Mouse (Mus musculus): Measurements from ENCODE around the gene Scube3. TPM values are rescaled to one million over a fixed set of nuclear protein-coding genes. Genes with fewer than 3 reads are reported as not detected.

Scube3 gene
- polyA plus RNA-seq, 1 experiment from 2014 or later = 0.25 TPM

DNA sequence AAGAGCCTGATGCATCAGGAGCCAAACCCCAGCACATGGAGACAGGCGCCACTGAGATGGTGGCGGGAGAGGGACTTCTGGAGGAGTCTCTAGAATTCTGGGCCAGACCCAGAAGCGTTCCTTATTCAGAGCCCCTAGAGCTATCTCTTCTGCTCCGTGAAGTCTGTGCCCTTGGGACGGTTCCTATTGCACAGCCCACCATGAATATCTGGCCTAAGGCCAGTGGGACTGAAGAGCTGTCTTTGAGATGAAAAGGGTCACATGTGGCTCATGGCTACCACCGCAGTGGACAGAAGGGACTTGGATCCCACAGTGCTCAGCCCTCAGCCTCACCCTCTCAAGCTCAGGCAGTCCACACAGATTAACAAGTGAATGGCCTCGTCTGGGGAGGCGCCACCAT lies 7.8 kb downstream of the Scube3 start:
- Histone ChIP-seq H3K27ac (replicated peaks) (no peak overlapping the region), H3K4me2 (no peak overlapping the region), H3K4me3 (replicated peaks) (no peak overlapping the region), H3K9ac (no peak overlapping the region), H3K36me3 (replicated peaks) (no peaks in the 10 kb centered on the region), H3K9me3 (replicated peaks) (no peaks in the 10 kb centered on the region), H3K4me1 (replicated peaks) (peaks cover 4% of the 10 kb centered on the region; the same call in 1 of the 2 replicates), H3K27me3 (peaks cover 26% of the 10 kb centered on the region)
- no peak for ATAC-seq (ENCODE audit: insufficient read depth)
- 62% methylated on average over 8 of the region's 8 CpGs for WGBS (ENCODE audit: insufficient replicate concordance)

DNA sequence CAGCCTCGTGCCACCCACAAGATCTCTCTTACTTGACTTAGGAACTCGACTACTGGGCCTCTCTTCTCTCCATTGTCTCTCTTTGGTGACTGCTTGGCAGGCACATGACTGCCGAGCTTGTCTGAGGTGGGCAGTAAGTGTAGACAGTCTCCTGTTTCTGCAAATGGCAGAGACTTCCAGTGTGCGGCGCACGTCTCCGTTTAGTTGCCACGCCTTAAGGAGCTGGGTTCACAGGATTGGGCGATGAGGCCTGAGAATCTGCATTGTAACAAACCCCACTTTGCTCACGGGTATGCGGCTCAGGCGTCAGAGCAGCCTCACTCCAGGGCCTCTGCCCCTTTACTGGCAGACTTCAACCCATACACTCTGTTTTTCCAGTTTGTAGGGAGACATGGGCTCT lies 8.5 kb downstream of the Scube3 start:
- H3K4me3 ChIP-seq (replicated peaks) = no peak overlapping the region
- H3K4me2 ChIP-seq = no peak overlapping the region
- H3K27ac ChIP-seq (replicated peaks) = no peak overlapping the region
- peaks cover 23% of the 10 kb centered on the region for H3K27me3 ChIP-seq
- H3K36me3 ChIP-seq (replicated peaks) = no peaks in the 10 kb centered on the region
- 0 out of 2 replicates have a peak, but pooled peaks cover 4% of the 10 kb centered on the region for H3K4me1 ChIP-seq (replicated peaks)
- no peak overlapping the region for H3K9ac ChIP-seq
- no peaks in the 10 kb centered on the region for H3K9me3 ChIP-seq (replicated peaks)
- no peak for ATAC-seq (ENCODE audit: insufficient read depth)
- 57% methylated on average over 12 of the region's 12 CpGs for WGBS (ENCODE audit: insufficient replicate concordance)

DNA sequence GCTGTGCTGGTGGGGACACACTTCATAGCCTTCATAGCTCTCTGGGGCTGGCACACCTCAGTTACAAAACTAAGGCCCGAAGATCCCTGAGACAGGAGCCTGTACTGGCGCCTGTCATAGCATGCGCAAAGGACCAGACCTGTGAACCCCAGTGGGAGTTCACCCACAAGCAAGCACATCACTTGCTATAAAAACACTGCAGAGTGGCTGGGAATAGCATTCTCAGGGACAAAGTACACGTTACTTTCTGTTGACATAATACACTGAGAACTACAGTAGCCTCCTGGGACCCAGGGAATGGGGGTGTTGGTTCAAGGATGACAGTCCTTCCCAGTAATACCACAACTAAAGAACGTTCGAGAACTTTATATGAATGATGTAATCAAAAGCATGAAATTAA lies 11.2 kb downstream of the Scube3 start:
- WGBS (ENCODE audit: insufficient replicate concordance) = 57% methylated on average over 6 of the region's 6 CpGs
- Histone ChIP-seq H3K27ac (replicated peaks) (no peak overlapping the region), H3K4me2 (peak overlapping the region; percentile 3; the same call in 1 of the 2 replicates), H3K4me3 (replicated peaks) (no peak overlapping the region), H3K4me1 (replicated peaks) (0 out of 2 replicates have a peak, but pooled peaks cover 4% of the 10 kb centered on the region), H3K27me3 (peaks cover 5% of the 10 kb centered on the region; the same call in 1 of the 2 replicates), H3K36me3 (replicated peaks) (no peaks in the 10 kb centered on the region), H3K9me3 (replicated peaks) (no peaks in the 10 kb centered on the region), H3K9ac (no peak overlapping the region)
- ATAC-seq (ENCODE audit: insufficient read depth) = 0 out of 2 replicates have a peak, but pooled peaks have one; percentile 34

DNA sequence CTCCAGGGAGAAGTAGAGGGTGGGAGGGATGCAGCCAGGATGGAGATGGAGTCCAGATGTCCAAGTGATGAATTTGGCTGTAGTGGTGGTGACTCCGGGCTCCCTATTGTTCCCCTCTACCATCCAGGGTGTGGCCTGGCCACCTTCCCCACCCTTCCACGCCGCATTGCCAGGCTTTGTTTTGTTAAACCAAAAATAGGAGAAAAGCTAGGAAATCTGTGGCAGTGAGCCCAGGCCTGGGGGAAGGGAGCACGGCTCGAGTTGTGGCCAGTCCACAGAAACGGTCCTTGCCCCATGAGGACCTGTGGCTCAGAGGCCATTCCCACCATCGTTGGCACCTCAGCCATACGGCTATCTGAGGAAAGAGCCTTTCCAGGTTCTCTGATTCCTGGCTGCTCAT lies 13.0 kb downstream of the Scube3 start:
- Histone ChIP-seq H3K4me3 (replicated peaks) (no peak overlapping the region), H3K36me3 (replicated peaks) (no peaks in the 10 kb centered on the region), H3K9ac (no peak overlapping the region), H3K27ac (replicated peaks) (no peak overlapping the region), H3K9me3 (replicated peaks) (no peaks in the 10 kb centered on the region), H3K4me2 (no peak overlapping the region), H3K4me1 (replicated peaks) (0 out of 2 replicates have a peak, but pooled peaks cover 4% of the 10 kb centered on the region), H3K27me3 (peaks cover 18% of the 10 kb centered on the region)
- no peak for ATAC-seq (ENCODE audit: insufficient read depth)
- WGBS (ENCODE audit: insufficient replicate concordance) = 72% methylated on average over 8 of the region's 8 CpGs

DNA sequence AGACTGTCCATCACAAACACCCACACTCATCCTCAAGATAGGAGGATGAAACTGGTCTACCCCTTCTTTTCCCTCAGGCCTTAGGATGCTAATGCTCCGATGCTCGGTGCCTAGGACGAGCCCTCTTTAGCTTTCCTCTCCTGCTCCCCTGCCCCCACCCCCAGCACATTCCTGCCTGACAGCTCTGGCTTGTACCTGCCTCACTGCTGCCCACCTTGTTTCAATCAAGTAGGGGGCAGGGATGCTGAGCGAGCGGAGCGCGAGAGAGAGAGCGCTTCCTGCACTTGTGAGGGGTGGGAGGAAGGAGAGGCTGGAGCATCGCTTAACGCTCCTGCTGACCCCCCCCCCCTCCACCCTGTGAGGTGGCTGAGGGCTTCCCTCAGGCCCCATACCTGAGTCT lies 18.4 kb downstream of the Scube3 start:
- Histone ChIP-seq H3K9ac (no peak overlapping the region), H3K4me1 (replicated peaks) (no peaks in the 10 kb centered on the region), H3K36me3 (replicated peaks) (no peaks in the 10 kb centered on the region), H3K27me3 (peaks cover 41% of the 10 kb centered on the region), H3K9me3 (replicated peaks) (no peaks in the 10 kb centered on the region), H3K4me3 (replicated peaks) (no peak overlapping the region), H3K4me2 (no peak overlapping the region), H3K27ac (replicated peaks) (no peak overlapping the region)
- WGBS (ENCODE audit: insufficient replicate concordance) = 35% methylated on average over 10 of the region's 10 CpGs
- ATAC-seq (ENCODE audit: insufficient read depth) = no peak

DNA sequence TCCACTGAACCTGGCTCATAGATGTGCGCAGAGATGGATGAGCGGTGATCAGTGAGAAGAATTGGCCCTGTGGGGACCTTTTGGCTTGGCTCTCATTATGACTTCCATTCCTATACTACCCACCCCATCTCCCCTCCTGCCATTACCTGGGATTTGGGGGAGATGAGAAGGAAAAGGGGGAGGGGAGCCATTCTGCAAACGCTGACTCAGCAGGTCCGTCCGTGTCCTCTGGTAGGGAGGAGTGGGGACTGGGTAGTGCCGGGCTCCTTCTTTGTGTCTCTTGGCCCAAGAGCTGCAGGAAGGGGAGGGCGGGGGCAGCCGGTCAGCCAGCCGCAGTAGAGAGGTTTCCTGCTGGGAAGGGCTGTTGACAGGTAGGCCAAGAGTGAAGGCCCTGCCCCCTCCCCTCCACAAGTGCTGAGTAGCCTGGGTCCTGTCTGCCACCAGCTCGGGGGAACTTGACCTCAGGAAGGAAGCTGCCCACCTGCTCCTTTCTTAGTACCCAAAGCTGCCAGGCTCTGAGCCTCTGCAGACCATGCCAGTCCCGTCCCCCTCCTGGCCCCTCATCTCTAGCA lies 19.5 kb downstream of the Scube3 start:
- ATAC-seq (ENCODE audit: insufficient read depth) = no peak
- Histone ChIP-seq H3K27me3 (peaks cover 42% of the 10 kb centered on the region), H3K9ac (no peak overlapping the region), H3K36me3 (replicated peaks) (no peaks in the 10 kb centered on the region), H3K4me3 (replicated peaks) (no peak overlapping the region), H3K4me2 (no peak overlapping the region), H3K4me1 (replicated peaks) (no peaks in the 10 kb centered on the region), H3K27ac (replicated peaks) (no peak overlapping the region), H3K9me3 (replicated peaks) (no peaks in the 10 kb centered on the region)
- WGBS (ENCODE audit: insufficient replicate concordance) = 18% methylated on average over 11 of the region's 11 CpGs

DNA sequence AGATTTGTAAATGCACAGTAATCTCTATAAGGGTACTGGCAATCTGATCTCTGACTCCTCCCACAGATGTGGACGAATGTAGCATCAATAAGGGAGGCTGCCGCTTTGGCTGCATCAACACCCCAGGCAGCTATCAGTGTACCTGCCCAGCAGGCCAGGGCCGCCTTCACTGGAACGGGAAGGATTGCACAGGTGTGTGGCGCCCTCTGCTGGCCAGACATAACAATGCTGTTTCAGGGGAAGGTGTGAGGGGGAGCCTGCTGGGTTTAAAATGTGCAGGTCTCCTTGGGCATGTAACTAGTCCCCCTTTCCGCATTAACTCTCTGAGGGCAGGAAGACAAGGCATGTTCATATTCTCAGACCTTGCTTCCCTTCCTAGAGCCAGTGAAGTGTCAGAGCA lies 21.7 kb downstream of the Scube3 start:
- Histone ChIP-seq H3K36me3 (replicated peaks) (no peaks in the 10 kb centered on the region), H3K27ac (replicated peaks) (no peak overlapping the region), H3K4me1 (replicated peaks) (no peaks in the 10 kb centered on the region), H3K9me3 (replicated peaks) (no peaks in the 10 kb centered on the region), H3K4me3 (replicated peaks) (no peak overlapping the region), H3K4me2 (no peak overlapping the region), H3K27me3 (peaks cover 40% of the 10 kb centered on the region), H3K9ac (no peak overlapping the region)
- WGBS (ENCODE audit: insufficient replicate concordance) = 4% methylated on average over 6 of the region's 6 CpGs
- no peak for ATAC-seq (ENCODE audit: insufficient read depth)

DNA sequence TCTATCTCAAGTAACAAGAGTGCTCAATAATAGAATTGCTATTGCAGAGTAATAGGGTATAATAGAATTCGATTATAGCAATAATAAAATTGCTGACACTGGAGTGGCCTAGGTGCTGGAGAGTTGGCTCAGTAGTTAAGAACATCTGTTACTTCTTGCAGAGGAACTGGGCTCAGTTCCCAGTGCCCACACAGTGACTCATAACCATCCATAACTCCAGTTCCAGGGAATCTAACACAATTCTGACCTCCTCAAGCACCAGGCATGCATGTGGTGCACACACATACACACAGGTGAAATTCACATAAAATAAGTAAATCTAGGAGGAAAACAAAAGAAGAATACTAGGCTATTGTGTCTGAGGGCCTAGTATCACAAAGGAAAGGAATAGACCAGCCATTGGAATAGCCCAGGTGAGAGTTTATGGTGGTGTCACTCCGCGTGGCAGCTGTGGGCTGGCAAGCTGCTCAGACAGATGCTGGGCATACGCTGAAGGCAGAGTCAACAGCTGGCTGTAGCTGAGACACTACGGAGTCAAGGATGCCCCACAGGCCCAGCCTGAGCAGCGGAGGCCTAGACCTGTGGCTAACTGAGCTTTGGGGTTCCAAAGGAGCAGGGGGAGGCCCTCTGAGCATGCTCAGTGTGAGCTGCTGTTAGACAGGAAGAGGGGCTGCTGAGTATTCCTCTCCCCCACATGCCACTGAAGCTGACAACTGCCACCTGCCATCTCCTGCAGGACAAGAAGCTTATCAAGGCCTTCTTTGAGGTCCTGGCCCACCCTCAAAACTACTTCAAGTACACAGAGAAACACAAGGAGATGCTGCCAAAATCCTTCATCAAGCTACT lies 28.7 kb downstream of the Scube3 start:
- ATAC-seq (ENCODE audit: insufficient read depth) = no peak
- H3K36me3 ChIP-seq (replicated peaks) = no peaks in the 10 kb centered on the region
- WGBS (ENCODE audit: insufficient replicate concordance) = 71% methylated on average over 6 of the region's 6 CpGs
- H3K4me2 ChIP-seq = no peak overlapping the region
- 0 out of 2 replicates have a peak, but pooled peaks cover 3% of the 10 kb centered on the region for H3K27me3 ChIP-seq
- H3K9ac ChIP-seq = no peak overlapping the region
- no peaks in the 10 kb centered on the region for H3K9me3 ChIP-seq (replicated peaks)
- no peak overlapping the region for H3K4me3 ChIP-seq (replicated peaks)
- H3K27ac ChIP-seq (replicated peaks) = no peak overlapping the region
- no peaks in the 10 kb centered on the region; the same call in 1 of the 2 replicates for H3K4me1 ChIP-seq (replicated peaks)

DNA sequence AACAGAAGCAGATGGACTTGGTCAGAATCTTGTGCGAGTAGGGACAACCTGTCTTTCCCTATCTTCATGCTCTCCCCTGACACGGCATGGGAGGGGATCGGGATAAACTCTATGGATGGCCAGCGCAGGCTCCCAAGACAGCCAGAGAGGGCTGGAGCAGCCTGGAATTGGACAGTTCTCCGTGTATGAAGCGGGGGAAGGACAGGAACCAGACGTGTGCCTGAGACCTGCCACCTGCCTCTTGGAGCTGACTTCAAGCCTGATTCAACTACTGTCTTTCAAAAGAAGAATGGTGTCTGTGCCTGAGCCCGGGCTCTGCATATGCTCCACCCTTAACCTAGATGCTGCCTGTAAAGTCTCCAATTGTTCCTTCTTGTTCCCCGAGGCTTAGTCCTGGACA lies 30.7 kb downstream of the Scube3 start:
- no peak for ATAC-seq (ENCODE audit: insufficient read depth)
- H3K4me2 ChIP-seq = no peak overlapping the region
- H3K4me1 ChIP-seq (replicated peaks) = peaks cover 16% of the 10 kb centered on the region; the same call in 1 of the 2 replicates
- H3K9me3 ChIP-seq (replicated peaks) = no peaks in the 10 kb centered on the region
- 52% methylated on average over 9 of the region's 9 CpGs for WGBS (ENCODE audit: insufficient replicate concordance)
- no peak overlapping the region for H3K4me3 ChIP-seq (replicated peaks)
- H3K27ac ChIP-seq (replicated peaks) = no peak overlapping the region
- H3K9ac ChIP-seq = no peak overlapping the region
- 0 out of 2 replicates have a peak, but pooled peaks cover 5% of the 10 kb centered on the region for H3K27me3 ChIP-seq
- H3K36me3 ChIP-seq (replicated peaks) = no peaks in the 10 kb centered on the region

DNA sequence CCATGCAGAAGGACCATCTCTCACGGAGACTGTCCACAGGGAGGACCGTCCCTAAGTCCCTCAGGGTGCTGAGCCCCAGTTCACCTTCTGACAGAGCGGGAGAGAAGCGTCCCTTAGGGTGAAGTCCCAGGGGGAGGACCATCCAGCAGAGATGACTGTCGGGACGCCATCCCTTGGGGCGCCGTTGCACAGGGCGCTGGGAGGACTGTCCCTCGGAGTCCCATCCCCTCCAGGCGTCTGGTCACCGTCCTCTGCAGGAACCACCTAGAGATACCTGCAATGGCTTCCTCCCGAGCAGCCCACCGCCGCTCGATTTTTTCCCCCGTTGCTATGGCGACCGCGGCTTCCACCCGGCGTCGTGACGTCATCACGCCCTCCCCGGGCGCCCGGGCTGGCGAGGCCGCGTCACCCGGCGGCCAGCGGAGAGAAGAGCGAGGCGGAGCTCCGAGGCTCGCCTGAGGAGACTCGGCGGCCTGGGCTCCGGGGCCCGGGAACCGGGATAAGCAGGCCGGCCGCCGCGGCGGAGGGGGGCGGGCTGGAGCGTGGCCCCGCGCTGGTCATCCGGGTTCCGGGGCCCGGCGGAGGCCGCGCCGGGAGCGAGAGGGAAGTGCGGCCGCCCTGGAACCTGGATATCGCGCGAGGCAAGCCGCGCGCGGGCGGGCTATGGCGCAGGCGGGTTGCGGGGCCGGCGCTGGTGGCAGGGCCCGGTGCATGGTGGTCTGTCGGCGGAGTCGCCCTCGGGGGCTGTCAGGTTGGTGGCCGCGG lies 35.0 kb downstream of the Scube3 start, which contains the start of gene Zfp523:
Zfp523 (plus strand) TSS at position 355 of the 765 bp plus-strand sequence.
- Histone ChIP-seq H3K4me3 (replicated peaks) (peak within 1 kb of the TSS; percentile 74), H3K9ac (peak within 1 kb of the TSS; percentile 75), H3K4me2 (peak within 1 kb of the TSS; percentile 90), H3K4me1 (replicated peaks) (peaks cover 51% of the 10 kb centered on the region), H3K27me3 (0 out of 2 replicates have a peak, but pooled peaks cover 5% of the 10 kb centered on the region), H3K27ac (replicated peaks) (peak within 1 kb of the TSS; percentile 79), H3K36me3 (replicated peaks) (no peaks in the 10 kb centered on the region), H3K9me3 (replicated peaks) (no peaks in the 10 kb centered on the region)
- ATAC-seq (ENCODE audit: insufficient read depth) = peak; percentile 80
- WGBS (ENCODE audit: insufficient replicate concordance) = under 1% methylated on average over 82 of the region's 82 CpGs
